Mouse (Mus musculus): Measurements from ENCODE around the gene Wif1. TPM values are rescaled to one million over a fixed set of nuclear protein-coding genes. Genes with fewer than 3 reads are reported as not detected.

Gene Wif1
- polyA plus RNA-seq, 1 experiment: not detected

- H3K27me3 ChIP-seq (replicated peaks): peaks cover 3% of the 10 kb centered on the region
- peaks cover 38% of the 10 kb centered on the region for H3K9me3 ChIP-seq
- H3K4me3 ChIP-seq (replicated peaks): no peak overlapping the region
- TF ChIP-seq GATA1 (IDR thresholded peaks at IDR 0.05; ENCODE audit: borderline replicate concordance, low read length): no peak
- TF ChIP-seq FLI1 (IDR thresholded peaks at IDR 0.05; ENCODE audit: low read length): no peak
- no peaks in the 10 kb centered on the region for H3K4me1 ChIP-seq
- H3K36me3 ChIP-seq (replicated peaks; ENCODE audit: low read length): no peaks in the 10 kb centered on the region
These were observed 65.9 kb downstream of the Wif1 start for GRCm38 (mm10) chr10:121099658-121100057.

GRCm38 (mm10) chr10:121116115-121116514 lies 82.4 kb downstream of the Wif1 start:
- Histone ChIP-seq H3K9me3 (peaks cover 24% of the 10 kb centered on the region), H3K4me3 (replicated peaks) (no peak overlapping the region), H3K4me1 (no peaks in the 10 kb centered on the region), H3K36me3 (replicated peaks; ENCODE audit: low read length) (no peaks in the 10 kb centered on the region), H3K27me3 (replicated peaks) (no peaks in the 10 kb centered on the region)
- TF ChIP-seq FLI1 (IDR thresholded peaks at IDR 0.05; ENCODE audit: low read length) (no peak), GATA1 (IDR thresholded peaks at IDR 0.05; ENCODE audit: borderline replicate concordance, low read length) (no peak)

- Histone ChIP-seq H3K27me3 (replicated peaks) (no peaks in the 10 kb centered on the region), H3K9me3 (peaks cover 27% of the 10 kb centered on the region), H3K36me3 (replicated peaks; ENCODE audit: low read length) (no peaks in the 10 kb centered on the region), H3K4me1 (no peaks in the 10 kb centered on the region), H3K4me3 (replicated peaks) (no peak overlapping the region)
- TF ChIP-seq FLI1 (IDR thresholded peaks at IDR 0.05; ENCODE audit: low read length) (no peak), GATA1 (IDR thresholded peaks at IDR 0.05; ENCODE audit: borderline replicate concordance, low read length) (no peak)
These were observed 82.9 kb downstream of the Wif1 start for GRCm38 (mm10) chr10:121116636-121117035.

- TF ChIP-seq FLI1 (IDR thresholded peaks at IDR 0.05; ENCODE audit: low read length) (no peak), GATA1 (IDR thresholded peaks at IDR 0.05; ENCODE audit: borderline replicate concordance, low read length) (no peak)
These were observed 87.0 kb downstream of the Wif1 start for GRCm38 (mm10) chr10:121120751-121121150.

GRCm38 (mm10) chr10:121124481-121124880 lies 90.7 kb downstream of the Wif1 start:
- H3K27me3 ChIP-seq (replicated peaks): no peaks in the 10 kb centered on the region
- H3K4me3 ChIP-seq (replicated peaks): no peak overlapping the region
- H3K4me1 ChIP-seq: no peaks in the 10 kb centered on the region
- TF ChIP-seq FLI1 (IDR thresholded peaks at IDR 0.05; ENCODE audit: low read length): no peak
- no peak for TF ChIP-seq GATA1 (IDR thresholded peaks at IDR 0.05; ENCODE audit: borderline replicate concordance, low read length)
- H3K9me3 ChIP-seq: peaks cover 35% of the 10 kb centered on the region
- no peaks in the 10 kb centered on the region for H3K36me3 ChIP-seq (replicated peaks; ENCODE audit: low read length)

More at GRCm38 (mm10) chr10:121120751-121121150, 87.0 kb downstream of the Wif1 start:
- Histone ChIP-seq H3K9me3 (peaks cover 36% of the 10 kb centered on the region), H3K4me3 (replicated peaks) (no peak overlapping the region), H3K27me3 (replicated peaks) (no peaks in the 10 kb centered on the region), H3K4me1 (no peaks in the 10 kb centered on the region), H3K36me3 (replicated peaks; ENCODE audit: low read length) (no peaks in the 10 kb centered on the region)

- H3K27me3 ChIP-seq (replicated peaks): no peaks in the 10 kb centered on the region
- H3K4me3 ChIP-seq (replicated peaks): no peak overlapping the region
- H3K36me3 ChIP-seq (replicated peaks; ENCODE audit: low read length): no peaks in the 10 kb centered on the region
- H3K4me1 ChIP-seq: no peaks in the 10 kb centered on the region
- no peak for TF ChIP-seq GATA1 (IDR thresholded peaks at IDR 0.05; ENCODE audit: borderline replicate concordance, low read length)
- TF ChIP-seq FLI1 (IDR thresholded peaks at IDR 0.05; ENCODE audit: low read length): no peak
- peaks cover 18% of the 10 kb centered on the region for H3K9me3 ChIP-seq
These were observed 95.5 kb downstream of the Wif1 start for GRCm38 (mm10) chr10:121129000-121129925.

Other genes with a start within 250 kb of the Wif1 start
- gene Msrb3, start 134.9 kb upstream of the Wif1 start, polyA plus RNA-seq (2012; ENCODE audit: insufficient read depth, low replicate concordance): 0.03 TPM in 1 of 2 replicates, not detected in the other
- 1.0 and 5.9 TPM in 2 replicates for gene Lemd3, start 54.6 kb upstream of the Wif1 start, polyA plus RNA-seq (2012; ENCODE audit: insufficient read depth, low replicate concordance)